Mouse (Mus musculus) hindbrain, embryonic 11.5 days (tissue): ENCODE results near the gene Spo11. TPM values are rescaled to one million over a fixed set of nuclear protein-coding genes. Genes with fewer than 3 reads are reported as not detected.

Experiments
- ATAC-seq: fragments of 200-750 bp; cut with Nextera tagmentation; 2 replicates; pipeline ENCODE4 v1.8.0; 2017; ENCODE audit warnings: mild to moderate bottlenecking, moderate TSS enrichment, moderate library complexity; ENCODE audit not compliant: low FRiP score
- DNase-seq: peaks from one replicate; pipeline ENCODE4 v3.0.0-alpha.2; 2015; ENCODE audit warnings: low spot score
- H3K27ac ChIP-seq: fragments of 300-500 bp; sonication (generic); 2 replicates; pipeline ENCODE4 v1.5.1; 2014; ENCODE audit warnings: mild to moderate bottlenecking, low read depth, low read length
- H3K27me3 ChIP-seq: fragments of 300-500 bp; sonication (generic); 2 replicates; pipeline ENCODE4 v1.6.1; 2014; ENCODE audit warnings: mild to moderate bottlenecking, low read length, moderate library complexity, mixed read lengths; ENCODE audit not compliant: control insufficient read depth, insufficient read depth
- H3K36me3 ChIP-seq: fragments of 300-500 bp; sonication (generic); 2 replicates; pipeline ENCODE4 v1.6.1; 2014; ENCODE audit warnings: mild to moderate bottlenecking, low read length, moderate library complexity, mixed read lengths; ENCODE audit not compliant: control insufficient read depth, insufficient read depth
- H3K4me1 ChIP-seq: fragments of 300-500 bp; sonication (generic); replicated peaks from 2 replicates; pipeline ENCODE4 v1.6.1; 2014; ENCODE audit warnings: low read length, mixed read lengths; ENCODE audit not compliant: control insufficient read depth, insufficient read depth
- H3K4me2 ChIP-seq: fragments of 300-500 bp; sonication (generic); replicated peaks from 2 replicates; pipeline ENCODE4 v1.6.1; 2014; ENCODE audit warnings: mild to moderate bottlenecking, low read depth, low read length
- H3K4me3 ChIP-seq: fragments of 300-500 bp; sonication (generic); 2 replicates; pipeline ENCODE4 v1.5.1; 2014; ENCODE audit warnings: low read depth, low read length
- H3K9ac ChIP-seq: fragments of 300-500 bp; sonication (generic); 2 replicates; pipeline ENCODE4 v1.6.1; 2014; ENCODE audit warnings: low read depth, low read length
- H3K9me3 ChIP-seq: fragments of 300-500 bp; sonication (generic); 2 replicates; pipeline ENCODE4 v1.6.1; 2016; ENCODE audit warnings: low read length; ENCODE audit not compliant: control insufficient read depth
- WGBS: fragments of 180-500 bp; shearing (Covaris S2); extraction: QIAGEN DNeasy Blood & Tissue Kit; methylation state at CpG from one replicate; pipeline ENCODE4 v1.1.7; 2014; 5-methylcytosine and 5-hydroxymethylcytosine counted together
- polyA plus RNA-seq: library from polyadenylated mRNA; unstranded; fragments of >200 nt; fragmentation: Nextera tagmentation; extraction: Ambion mirVana; gene quantifications from 2 replicates; pipeline ENCODE4 v1.2.1, GENCODE M21; 2014

The Spo11 gene
- polyA plus RNA-seq, 1 experiment from 2014 or later = 0.74 TPM

GRCm38 (mm10) chr2:173037347-173037746 lies 59.8 kb downstream of the Spo11 start:
- DNase-seq = no peak
- 77% methylated on average over 5 of the region's 5 CpGs for WGBS
- 0 out of 2 replicates have a peak, but pooled peaks cover 6% of the 10 kb centered on the region for H3K36me3 ChIP-seq
- H3K4me2 ChIP-seq = no peak overlapping the region
- no peaks in the 10 kb centered on the region for H3K27me3 ChIP-seq
- no peak overlapping the region for H3K27ac ChIP-seq
- no peaks in the 10 kb centered on the region for H3K4me1 ChIP-seq
- H3K4me3 ChIP-seq = no peak overlapping the region
- no peak for ATAC-seq
- H3K9ac ChIP-seq = no peak overlapping the region
- H3K9me3 ChIP-seq = no peaks in the 10 kb centered on the region

- H3K4me3 ChIP-seq = no peak overlapping the region
- 0 out of 2 replicates have a peak, but pooled peaks cover 4% of the 10 kb centered on the region for H3K36me3 ChIP-seq
- WGBS = 83% methylated on average over 7 of the region's 7 CpGs
- H3K27me3 ChIP-seq = no peaks in the 10 kb centered on the region
- H3K9me3 ChIP-seq = no peaks in the 10 kb centered on the region
- no peaks in the 10 kb centered on the region for H3K4me1 ChIP-seq
- H3K9ac ChIP-seq = no peak overlapping the region
- no peak overlapping the region for H3K4me2 ChIP-seq
- no peak overlapping the region for H3K27ac ChIP-seq
- 0 out of 2 replicates have a peak, but pooled peaks have one; percentile 25 for ATAC-seq
- DNase-seq = no peak
These were observed 60.5 kb downstream of the Spo11 start for GRCm38 (mm10) chr2:173037827-173038607.

GRCm38 (mm10) chr2:173039041-173039440 lies 61.5 kb downstream of the Spo11 start:
- 93% methylated on average over 4 of the region's 4 CpGs for WGBS
- no peaks in the 10 kb centered on the region for H3K4me1 ChIP-seq
- no peak overlapping the region for H3K4me3 ChIP-seq
- H3K27ac ChIP-seq = no peak overlapping the region
- no peaks in the 10 kb centered on the region for H3K27me3 ChIP-seq
- no peak for DNase-seq
- H3K9ac ChIP-seq = no peak overlapping the region
- no peaks in the 10 kb centered on the region for H3K9me3 ChIP-seq
- no peak for ATAC-seq
- H3K36me3 ChIP-seq = 0 out of 2 replicates have a peak, but pooled peaks cover 2% of the 10 kb centered on the region
- H3K4me2 ChIP-seq = no peak overlapping the region

GRCm38 (mm10) chr2:173040803-173041202 lies 63.3 kb downstream of the Spo11 start:
- 92% methylated on average over 3 of the region's 3 CpGs for WGBS
- Histone ChIP-seq H3K27me3 (no peaks in the 10 kb centered on the region), H3K9ac (no peak overlapping the region), H3K4me2 (no peak overlapping the region), H3K27ac (no peak overlapping the region), H3K9me3 (no peaks in the 10 kb centered on the region), H3K36me3 (no peaks in the 10 kb centered on the region), H3K4me3 (no peak overlapping the region), H3K4me1 (no peaks in the 10 kb centered on the region)
- no peak for ATAC-seq
- DNase-seq = no peak

GRCm38 (mm10) chr2:173041242-173041641 lies 63.7 kb downstream of the Spo11 start:
- no peaks in the 10 kb centered on the region for H3K9me3 ChIP-seq
- ATAC-seq (no peak), DNase-seq (no peak)
- no peaks in the 10 kb centered on the region for H3K36me3 ChIP-seq
- H3K4me1 ChIP-seq = no peaks in the 10 kb centered on the region
- WGBS = 67% methylated on average over 5 of the region's 5 CpGs
- no peak overlapping the region for H3K27ac ChIP-seq
- no peak overlapping the region for H3K4me2 ChIP-seq
- no peak overlapping the region for H3K4me3 ChIP-seq
- H3K9ac ChIP-seq = no peak overlapping the region
- no peaks in the 10 kb centered on the region for H3K27me3 ChIP-seq

- Histone ChIP-seq H3K36me3 (no peaks in the 10 kb centered on the region), H3K4me1 (no peaks in the 10 kb centered on the region), H3K4me3 (no peak overlapping the region), H3K4me2 (no peak overlapping the region), H3K27ac (no peak overlapping the region), H3K9me3 (no peaks in the 10 kb centered on the region), H3K9ac (no peak overlapping the region), H3K27me3 (no peaks in the 10 kb centered on the region)
- DNase-seq = no peak
- ATAC-seq = no peak
- WGBS = 79% methylated on average over 1 of the region's 1 CpGs
These were observed 64.4 kb downstream of the Spo11 start for GRCm38 (mm10) chr2:173041893-173042292.

- H3K9ac ChIP-seq = no peak overlapping the region
- no peak overlapping the region for H3K4me3 ChIP-seq
- H3K4me2 ChIP-seq = no peak overlapping the region
- no peaks in the 10 kb centered on the region for H3K27me3 ChIP-seq
- H3K4me1 ChIP-seq = no peaks in the 10 kb centered on the region
- H3K36me3 ChIP-seq = no peaks in the 10 kb centered on the region
- H3K9me3 ChIP-seq = no peaks in the 10 kb centered on the region
- no peak overlapping the region for H3K27ac ChIP-seq
- WGBS = 54% methylated on average over 11 of the region's 11 CpGs
- ATAC-seq (no peak), DNase-seq (no peak)
These were observed 65.1 kb downstream of the Spo11 start for GRCm38 (mm10) chr2:173042504-173043162.
